9 mouse cellular contexts compared by ENCODE assay signal in genomic region chr8:45780585-45780984, GRCm38 (mm10).
DNase-seq lines count a peak whose midpoint lies in the region; ATAC-seq and TF ChIP-seq lines count a peak whose summit lies in the region.
"Had no signal": no experiment of that assay in that cellular context is flagged by ENCODE, and none has a peak within 500 bp of the region (broad histone marks: within the 10 kb centered on the region; RNA-seq: fewer than 3 reads in every experiment).

No protein-coding gene starts in this region.

- no peak overlapping the region for H3K27ac ChIP-seq in intestine, postnatal 0 days (ENCODE audit: low read depth, low read length)
- no peak overlapping the region for H3K27ac ChIP-seq in intestine, embryonic 16.5 days (ENCODE audit: low read length)
- H3K27ac ChIP-seq: hindbrain, embryonic 15.5 days had no signal

- 44% methylated on average over 4 of the region's 4 CpGs for WGBS in intestine, postnatal 0 days
- WGBS in intestine, embryonic 16.5 days, result 49% methylated on average over 4 of the region's 4 CpGs

- peaks cover 6% of the 10 kb centered on the region; the same call in 1 of the 2 replicates for H3K36me3 ChIP-seq in intestine, postnatal 0 days (ENCODE audit: control insufficient read depth, insufficient read depth)
- no peaks in the 10 kb centered on the region for H3K36me3 ChIP-seq in intestine, embryonic 16.5 days (ENCODE audit: control insufficient read depth, insufficient read depth, low read length)

- H3K4me3 ChIP-seq in intestine, postnatal 0 days (ENCODE audit: low read depth, low read length), result no peak overlapping the region
- H3K4me3 ChIP-seq in intestine, embryonic 16.5 days (ENCODE audit: low read length), result no peak overlapping the region
- H3K4me3 ChIP-seq: hindbrain, embryonic 15.5 days; megakaryocyte, embryonic 14.5 days had no signal

- no peaks in the 10 kb centered on the region for H3K9me3 ChIP-seq in intestine, postnatal 0 days (ENCODE audit: control insufficient read depth)
- no peaks in the 10 kb centered on the region for H3K9me3 ChIP-seq in intestine, embryonic 16.5 days (ENCODE audit: control insufficient read depth, low read length)
- H3K9me3 ChIP-seq: hindbrain, embryonic 15.5 days; megakaryocyte, embryonic 14.5 days had no signal

- ATAC-seq in intestine, postnatal 0 days, result no peak
- ATAC-seq in intestine, embryonic 16.5 days, result no peak

- TF ChIP-seq CTCF in intestine, postnatal 0 days (IDR thresholded peaks at IDR 0.05; ENCODE audit: low read depth), result peak; percentile 70

- DNase-seq in urinary bladder, postnatal 14 days (ENCODE audit: low spot score), result peak; percentile 22
- DNase-seq in urinary bladder, adult 18-20 months (ENCODE audit: low spot score in 2 of 2), result no peak
- DNase-seq in embryo, embryonic 10.5 days (ENCODE audit: low spot score), result peak; percentile 86
- no peak for DNase-seq in right cerebral cortex, adult 18-20 months
- DNase-seq in urinary bladder, postnatal 10 days (ENCODE audit: low spot score), result no peak

- H3K4me2 ChIP-seq in intestine, postnatal 0 days (replicated peaks; ENCODE audit: low read depth), result no peak overlapping the region
- H3K4me2 ChIP-seq in intestine, embryonic 16.5 days (ENCODE audit: low read depth, low read length), result no peak overlapping the region
- H3K4me2 ChIP-seq: hindbrain, embryonic 15.5 days had no signal

- no peaks in the 10 kb centered on the region for H3K27me3 ChIP-seq in intestine, postnatal 0 days (replicated peaks; ENCODE audit: control insufficient read depth, insufficient read depth, low read length)
- H3K27me3 ChIP-seq in intestine, embryonic 16.5 days (replicated peaks; ENCODE audit: control insufficient read depth, insufficient read depth, low read length), result no peaks in the 10 kb centered on the region
- H3K27me3 ChIP-seq: hindbrain, embryonic 15.5 days; megakaryocyte, embryonic 14.5 days had no signal

- H3K9ac ChIP-seq in intestine, postnatal 0 days (ENCODE audit: low read depth, low read length), result no peak overlapping the region
- H3K9ac ChIP-seq in intestine, embryonic 16.5 days (ENCODE audit: low read depth, low read length), result no peak overlapping the region
- H3K9ac ChIP-seq: hindbrain, embryonic 15.5 days had no signal

- H3K4me1 ChIP-seq in intestine, postnatal 0 days (replicated peaks; ENCODE audit: control insufficient read depth, insufficient read depth, low read length), result no peaks in the 10 kb centered on the region
- no peaks in the 10 kb centered on the region for H3K4me1 ChIP-seq in intestine, embryonic 16.5 days (ENCODE audit: control insufficient read depth, insufficient read depth, low read length)
- H3K4me1 ChIP-seq: hindbrain, embryonic 15.5 days; megakaryocyte, embryonic 14.5 days had no signal

Comparison
In these comparisons a context has a peak if more than half of its experiments do, and no peak if none do; other contexts are left out.
1. DNase-seq: peak in urinary bladder, postnatal 14 days (single experiment) and embryo, embryonic 10.5 days (single experiment); none in urinary bladder, adult 18-20 months (0 of 2), right cerebral cortex, adult 18-20 months (single experiment) and urinary bladder, postnatal 10 days (single experiment).